Mouse (Mus musculus) sigmoid colon, adult 10 weeks (tissue): ENCODE measurements around the gene Hps5. TPM values are rescaled to one million over a fixed set of nuclear protein-coding genes. Genes with fewer than 3 reads are reported as not detected.

Experiments used
- polyA plus RNA-seq: library from polyadenylated mRNA; stranded (reverse); fragments of 350-450 nt; fragmentation: Illumina TruSeq; extraction: RNeasy Lipid Tissue Mini Kit (QIAGEN cat#74804); gene quantifications from one replicate; pipeline ENCODE4 v1.2.3, GENCODE M21; 2014; ENCODE audit warnings: low read depth, low replicate concordance

Hps5 gene
- 83.2 TPM for polyA plus RNA-seq

GRCm38 (mm10) chr7:46795287-46796205 lies at the start of gene Hps5, which contains the start of gene Gtf2h1:
TSS of gene Hps5 (minus strand) at chr7:46796064.
TSS of gene Gtf2h1 (plus strand) at chr7:46796103.

GRCm38 (mm10) chr7:46840787-46841525 lies 45.1 kb upstream of the Hps5 start, which contains the start of gene Ldha:
TSS of gene Ldha (plus strand) at chr7:46841475.

GRCm38 (mm10) chr7:46751490-46751889 lies 44.4 kb downstream of the Hps5 start, which contains the start of gene Saa2:
TSS of gene Saa2 (plus strand) at chr7:46751790.

GRCm38 (mm10) chr7:46742880-46743279 lies 53.0 kb downstream of the Hps5 start, which contains the start of gene Saa1:
TSS of gene Saa1 (minus strand) at chr7:46742980.

GRCm38 (mm10) chr7:46732458-46732857 lies 63.4 kb downstream of the Hps5 start, which contains the start of gene Saa4:
TSS of gene Saa4 (minus strand) at chr7:46732603.

GRCm38 (mm10) chr7:46715600-46715999 lies 80.3 kb downstream of the Hps5 start, which contains the start of gene Saa3:
TSS of gene Saa3 (minus strand) at chr7:46715700.

Other genes starting within 250 kb of the Hps5 start
- gene Sergef, start 156.3 kb downstream of the Hps5 start, polyA plus RNA-seq = 1.9 TPM
- gene Tph1, start 123.5 kb downstream of the Hps5 start, polyA plus RNA-seq = 36.1 TPM
- gene Saal1, start 85.4 kb downstream of the Hps5 start, polyA plus RNA-seq = 5.0 TPM
- gene Saa3, start 80.4 kb downstream of the Hps5 start, polyA plus RNA-seq = 5.0 TPM
- gene Saa4, start 63.5 kb downstream of the Hps5 start, polyA plus RNA-seq = not detected
- 841 TPM for gene Saa1, start 53.1 kb downstream of the Hps5 start, polyA plus RNA-seq
- gene Saa2, start 44.3 kb downstream of the Hps5 start, polyA plus RNA-seq = not detected
- 108 TPM for gene Gtf2h1, start within 50 bp of the Hps5 start, polyA plus RNA-seq
- gene Ldha, start 45.4 kb upstream of the Hps5 start, polyA plus RNA-seq = 321 TPM
- not detected for gene Ldhc, start 65.1 kb upstream of the Hps5 start, polyA plus RNA-seq
- gene Tsg101, start 123.9 kb upstream of the Hps5 start, polyA plus RNA-seq = 349 TPM
- gene Uevld, start 162.5 kb upstream of the Hps5 start, polyA plus RNA-seq = 36.5 TPM
- not detected for gene Gm9999, start 187.5 kb upstream of the Hps5 start, polyA plus RNA-seq
- 58.1 TPM for gene Spty2d1, start 212.3 kb upstream of the Hps5 start, polyA plus RNA-seq